Mouse (Mus musculus) gastrocnemius, postnatal 10 days (tissue): ENCODE measurements around the gene Zfp318. TPM values are rescaled to one million over a fixed set of nuclear protein-coding genes. Genes with fewer than 3 reads are reported as not detected.

Source experiments
- DNase-seq: peaks from one replicate; pipeline ENCODE4 v3.0.0; 2021; ENCODE audit warnings: mixed read lengths
- long read RNA-seq, 2 experiments: library from polyadenylated mRNA; stranded (forward); transcript quantifications; one replicate each; pipeline ENCODE4 v2.0.0; 2021
- total RNA-seq, 2 experiments: library from RNA; stranded (reverse); gene quantifications; 2 replicates each; pipeline ENCODE4 v1.2.3; 2021

Zfp318 gene
- 10 to 100 TPM; 17.5 to 24.1 TPM for total RNA-seq
- long read RNA-seq, experiment 1, partial matches to known transcripts = 1 of 5 reads
- long read RNA-seq, experiment 1, other reads (novel, unspliced or antisense) = 3 of 5 reads
- long read RNA-seq, experiment 2, full-length matches to known transcripts = 6 of 9 reads
- long read RNA-seq, experiment 2, partial matches to known transcripts = 1 of 9 reads
- long read RNA-seq, experiment 2, other reads (novel, unspliced or antisense) = 2 of 9 reads

- peak; percentile 97 for DNase-seq
These were observed at the start of gene Zfp318 for GRCm38 (mm10) chr17:46383294-46384060. TSS of gene Zfp318 (plus strand) at chr17:46383731.

GRCm38 (mm10) chr17:46336475-46336874 lies 47.1 kb upstream of the Zfp318 start:
- DNase-seq = no peak

DNA sequence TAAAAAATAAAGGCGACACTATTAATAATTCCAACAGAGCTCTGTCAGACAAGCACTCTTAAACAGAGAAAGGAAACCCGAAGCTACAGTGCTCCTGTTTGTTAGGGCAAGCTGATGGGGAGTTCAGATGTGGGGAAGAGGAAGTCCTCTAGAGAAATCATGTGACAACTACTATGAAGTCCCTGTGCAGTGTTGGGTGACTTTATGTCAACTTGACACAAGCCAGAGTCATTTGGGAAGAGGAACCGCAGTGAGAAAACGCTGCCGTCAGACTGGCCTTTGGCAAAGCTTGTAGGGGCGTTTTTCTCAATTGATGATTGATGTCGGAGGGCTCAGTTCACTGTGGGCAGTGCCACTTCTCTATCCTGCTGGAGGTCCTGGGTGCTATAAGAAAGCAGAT lies 42.3 kb upstream of the Zfp318 start:
- no peak for DNase-seq

GRCm38 (mm10) chr17:46351026-46351700 lies 32.4 kb upstream of the Zfp318 start:
- no peak for DNase-seq

DNA sequence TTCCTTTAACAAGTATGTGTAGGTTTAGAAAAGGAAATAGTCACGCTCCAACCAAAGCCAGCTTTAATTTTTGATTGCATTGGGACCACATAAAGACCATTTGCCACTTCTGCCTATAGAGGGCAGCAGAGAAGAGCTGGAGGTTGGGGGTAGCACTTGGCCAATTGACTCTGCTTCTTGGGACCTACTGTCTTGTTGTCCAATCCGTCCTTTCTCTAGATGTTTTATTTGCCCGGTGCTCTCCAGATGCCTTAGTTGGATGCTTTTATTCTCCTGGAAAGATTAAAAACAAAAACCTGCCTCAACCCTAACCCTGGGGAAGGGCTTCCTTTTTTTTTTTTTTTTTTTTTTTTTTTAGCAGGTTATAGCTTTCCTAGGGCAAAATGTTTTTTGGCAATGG lies 11.7 kb upstream of the Zfp318 start:
- DNase-seq = peak; percentile 15

DNA sequence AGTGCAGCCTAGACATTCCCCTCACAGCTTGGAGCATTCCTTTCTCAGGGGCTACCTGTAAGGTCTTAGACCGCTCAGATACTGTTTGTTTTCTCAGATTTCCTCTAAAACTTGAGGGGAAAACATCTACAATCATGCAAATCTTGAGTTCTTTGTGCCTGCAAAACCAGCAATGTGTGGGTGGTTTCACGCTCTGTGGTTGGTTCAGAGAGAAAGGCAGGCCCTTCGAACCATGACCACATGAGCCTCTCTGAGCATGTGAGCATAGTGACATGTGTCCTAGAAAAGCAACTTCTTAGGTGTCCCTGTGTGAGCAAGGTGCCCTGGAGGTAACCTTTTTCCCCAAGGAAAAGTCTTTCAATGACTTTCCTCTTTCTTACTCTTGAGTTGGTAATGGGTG lies 5.0 kb upstream of the Zfp318 start:
- DNase-seq = no peak

DNA sequence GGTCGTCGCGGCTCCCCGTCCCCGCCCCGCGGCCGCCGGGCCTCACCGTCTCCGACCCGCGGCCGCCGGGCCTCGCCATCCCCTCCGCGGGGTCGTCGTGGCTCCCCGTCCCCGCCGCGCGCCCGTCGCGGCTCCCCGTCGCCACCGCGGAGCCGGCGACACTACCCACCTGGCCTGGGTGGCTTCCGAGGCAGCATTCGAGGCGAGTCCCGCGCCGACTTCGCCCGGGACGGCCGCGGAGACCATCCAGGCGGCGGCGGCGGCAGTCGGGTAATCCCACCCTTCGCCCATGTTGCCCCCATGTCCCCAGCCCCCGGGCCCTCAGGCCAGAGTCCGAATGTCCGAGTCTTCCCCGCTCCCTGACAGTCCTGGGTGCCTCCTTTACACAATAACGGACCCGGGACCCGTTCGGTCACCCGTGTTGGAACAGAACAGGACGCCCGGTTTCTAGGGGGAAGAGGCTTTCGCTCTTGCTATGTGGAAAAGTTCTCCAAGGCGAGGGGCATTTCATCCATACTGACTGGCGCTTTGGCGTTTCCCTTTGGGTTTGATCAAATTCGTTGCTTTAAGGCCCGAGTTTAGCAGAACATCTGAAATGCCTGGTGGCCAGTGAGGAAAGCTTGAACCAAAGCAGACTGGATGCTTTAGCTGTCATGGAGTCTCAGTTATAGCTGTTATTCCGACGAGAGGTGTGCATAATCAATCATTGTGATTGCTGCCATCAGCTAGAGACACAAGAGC lies 700 bp downstream of the Zfp318 start:
- peak; percentile 45 for DNase-seq

- DNase-seq = no peak
These were observed 4.7 kb downstream of the Zfp318 start for GRCm38 (mm10) chr17:46388200-46388599.

GRCm38 (mm10) chr17:46393012-46393411 lies 9.5 kb downstream of the Zfp318 start:
- no peak for DNase-seq

GRCm38 (mm10) chr17:46394631-46395030 lies 11.1 kb downstream of the Zfp318 start:
- no peak for DNase-seq

DNA sequence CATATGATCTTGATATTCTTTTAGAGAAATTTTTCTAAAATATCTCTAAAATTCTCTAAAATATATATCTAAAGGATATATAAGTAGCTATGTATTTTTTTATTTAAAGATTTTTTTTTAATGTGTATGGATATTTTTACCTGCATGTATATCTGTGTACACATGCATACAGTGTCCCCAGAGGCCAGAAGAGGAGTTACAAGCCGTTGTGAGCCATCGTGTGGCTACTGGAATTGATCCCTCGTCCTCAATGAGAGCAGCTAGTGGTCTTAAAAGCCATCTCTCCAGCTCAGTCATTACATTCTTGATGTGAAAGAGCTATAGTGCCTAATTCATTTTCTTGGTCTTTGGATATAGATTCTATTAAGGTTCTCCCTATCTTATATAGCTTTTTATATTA lies 24.9 kb downstream of the Zfp318 start:
- DNase-seq = no peak

- peak; percentile 33 for DNase-seq
These were observed 35.1 kb downstream of the Zfp318 start for GRCm38 (mm10) chr17:46418628-46419027.

DNA sequence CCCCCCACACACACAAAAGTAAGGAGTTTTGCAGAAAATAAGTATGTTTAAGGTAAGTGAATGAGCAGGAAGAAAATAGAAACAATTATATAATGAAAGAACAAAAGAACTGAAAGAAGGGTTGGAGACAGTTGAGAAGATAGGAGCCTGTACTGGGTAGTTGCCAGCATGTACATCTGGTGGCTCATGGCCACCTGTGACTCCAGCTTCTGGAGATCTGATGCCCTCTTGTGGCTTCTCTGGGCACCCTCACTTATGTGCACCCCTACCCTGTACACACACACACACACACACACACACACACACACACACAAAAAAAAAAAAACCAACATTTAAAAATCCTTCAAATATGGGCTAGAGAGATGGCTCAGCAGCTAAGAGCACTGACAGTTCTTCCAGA lies 36.2 kb downstream of the Zfp318 start:
- DNase-seq = no peak

- DNase-seq = no peak
These were observed 43.0 kb downstream of the Zfp318 start for GRCm38 (mm10) chr17:46426496-46426895.

- no peak for DNase-seq
These were observed 45.4 kb downstream of the Zfp318 start, which contains the start of gene Crip3 for GRCm38 (mm10) chr17:46428761-46429414. TSS of gene Crip3 (plus strand) at chr17:46428926.

GRCm38 (mm10) chr17:46433627-46434026 lies 50.1 kb downstream of the Zfp318 start:
- no peak for DNase-seq

- DNase-seq = peak; percentile 49
These were observed 53.3 kb downstream of the Zfp318 start for GRCm38 (mm10) chr17:46436672-46437366.

- no peak for DNase-seq
These were observed 54.9 kb downstream of the Zfp318 start, which contains the start of gene Slc22a7 for GRCm38 (mm10) chr17:46438298-46438873. TSS of gene Slc22a7 (minus strand) at chr17:46438457.

GRCm38 (mm10) chr17:46439176-46439575 lies 55.6 kb downstream of the Zfp318 start:
- no peak for DNase-seq

DNA sequence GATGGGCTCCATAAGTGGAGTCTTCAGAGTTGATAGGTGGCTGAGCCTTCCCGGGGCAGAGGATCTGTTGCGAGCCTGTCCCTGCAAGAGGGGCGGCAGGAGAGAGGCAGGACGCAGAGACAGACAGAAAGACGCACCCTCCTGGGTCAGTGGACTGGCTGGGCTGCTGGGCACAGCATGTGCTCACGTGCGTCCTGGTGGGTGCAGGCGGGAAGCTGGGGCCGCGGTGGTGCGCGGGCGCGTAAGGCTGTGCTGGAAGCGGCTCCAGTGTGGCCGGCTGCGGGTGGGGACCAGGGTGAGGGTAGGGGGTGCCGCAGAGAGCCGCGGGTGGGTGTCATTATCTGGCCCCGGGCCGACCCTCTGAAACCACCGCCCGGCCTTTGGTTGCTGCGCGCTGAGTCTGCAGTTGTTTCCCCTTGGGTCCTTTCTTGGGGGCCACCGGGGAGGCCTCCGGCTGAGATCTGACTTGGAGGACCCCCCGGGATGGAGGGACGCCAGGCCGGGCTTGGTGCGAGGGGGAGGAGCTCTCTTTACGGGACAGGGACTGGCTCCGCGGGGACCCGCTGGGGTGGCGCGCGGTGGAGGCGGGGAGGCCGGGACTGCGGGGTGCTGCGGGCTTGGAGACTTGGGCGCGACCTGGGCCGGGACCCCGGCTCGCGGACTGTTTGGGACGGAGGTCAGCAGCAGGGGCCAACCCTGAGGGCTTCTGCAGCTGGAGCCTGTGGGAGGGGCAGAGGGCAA lies 61.5 kb downstream of the Zfp318 start:
- DNase-seq = no peak
